Mouse (Mus musculus) NIH3T3 (cell line): ENCODE data around the gene Tcap.

Experiments
- DNase-seq: peaks from one replicate; pipeline ENCODE4 v3.0.0-alpha.2; 2012; ENCODE audit warnings: low read depth

The Tcap gene

DNA sequence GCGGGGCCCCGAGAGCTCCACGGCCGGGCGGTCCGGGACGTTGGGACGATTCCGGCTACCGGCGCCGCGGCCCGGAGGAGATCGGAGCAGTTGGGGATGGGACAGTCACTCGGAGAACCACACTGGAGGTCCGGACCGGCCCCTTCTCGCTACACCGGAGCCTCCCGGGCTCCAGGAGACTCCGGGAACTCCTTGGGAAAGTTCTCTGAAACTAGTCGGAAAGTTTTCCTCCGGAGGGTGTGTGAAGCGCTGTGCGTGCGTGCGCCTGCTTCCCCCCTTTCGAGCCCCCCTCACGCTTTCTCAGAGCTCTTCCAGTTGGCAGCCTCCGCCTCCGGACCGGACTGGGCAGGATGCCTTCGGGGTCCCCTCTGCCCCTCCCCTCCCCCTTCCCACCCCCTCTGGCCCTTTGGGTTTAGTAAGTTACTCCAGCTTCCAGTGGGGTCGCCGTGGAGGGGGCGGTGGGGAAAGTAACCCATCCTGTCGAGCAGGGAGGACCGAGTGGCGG, 29.2 kb downstream of the Tcap start:
- DNase-seq, result peak; percentile 71

DNA sequence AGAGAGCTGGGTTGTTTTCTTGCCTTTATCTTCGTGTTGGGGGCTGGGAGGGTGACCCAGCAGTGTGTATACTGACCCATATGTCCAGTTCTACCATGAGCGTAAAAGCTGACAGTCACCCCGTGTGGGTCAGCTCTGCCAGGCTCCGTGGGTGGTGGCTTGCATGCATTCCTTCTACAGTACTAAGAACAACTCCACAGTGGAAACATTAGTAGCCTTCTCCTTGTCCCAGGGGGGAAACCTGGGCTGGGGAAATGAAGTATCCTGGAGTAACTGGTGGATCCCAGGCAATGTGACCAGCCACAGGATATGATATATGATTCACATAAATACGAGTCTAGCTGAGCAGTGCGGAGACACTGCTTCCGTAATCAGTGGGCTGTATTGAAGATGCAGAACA, 30.1 kb downstream of the Tcap start:
- peak; percentile 72 for DNase-seq

DNA sequence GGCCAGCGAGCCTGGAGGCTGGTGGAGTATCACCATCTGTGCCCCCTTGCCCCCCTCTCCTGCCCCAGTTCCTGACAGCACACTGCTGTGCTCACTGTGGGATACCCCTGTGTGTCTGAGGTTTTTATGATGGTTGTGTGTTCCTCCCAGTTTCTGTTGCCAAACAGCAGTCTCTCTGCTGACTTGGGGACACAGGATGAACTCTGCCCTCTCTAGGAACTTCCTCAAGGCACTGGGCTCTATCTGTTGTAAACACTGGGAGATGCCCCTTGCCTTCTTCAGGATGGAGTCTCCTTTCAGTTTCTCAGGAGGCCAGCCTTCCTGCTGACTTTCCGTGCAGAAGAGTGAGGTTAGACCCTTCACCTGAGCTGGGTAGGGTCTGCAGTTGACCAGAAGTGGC, 30.6 kb downstream of the Tcap start:
- no peak for DNase-seq

DNA sequence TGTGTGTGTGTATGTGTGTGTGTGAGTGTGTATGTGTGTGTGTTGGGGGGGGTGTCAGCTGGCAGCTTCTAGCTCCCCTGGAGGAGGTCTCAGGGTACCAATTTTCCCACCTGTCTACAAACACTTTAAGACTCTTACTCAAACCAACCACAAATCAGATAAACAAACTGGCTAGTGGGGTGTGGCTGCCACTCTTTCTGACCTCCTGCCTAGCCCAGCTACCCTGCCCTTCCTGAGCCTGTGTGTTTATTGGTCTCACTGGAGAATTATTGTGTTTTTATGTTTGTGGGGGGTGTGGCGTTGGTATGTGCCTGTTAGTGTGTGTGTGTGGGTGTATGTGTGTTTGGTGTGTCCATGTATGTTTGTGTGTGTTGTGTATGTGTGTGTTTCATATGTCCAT, 33.5 kb downstream of the Tcap start:
- DNase-seq, result no peak

DNA sequence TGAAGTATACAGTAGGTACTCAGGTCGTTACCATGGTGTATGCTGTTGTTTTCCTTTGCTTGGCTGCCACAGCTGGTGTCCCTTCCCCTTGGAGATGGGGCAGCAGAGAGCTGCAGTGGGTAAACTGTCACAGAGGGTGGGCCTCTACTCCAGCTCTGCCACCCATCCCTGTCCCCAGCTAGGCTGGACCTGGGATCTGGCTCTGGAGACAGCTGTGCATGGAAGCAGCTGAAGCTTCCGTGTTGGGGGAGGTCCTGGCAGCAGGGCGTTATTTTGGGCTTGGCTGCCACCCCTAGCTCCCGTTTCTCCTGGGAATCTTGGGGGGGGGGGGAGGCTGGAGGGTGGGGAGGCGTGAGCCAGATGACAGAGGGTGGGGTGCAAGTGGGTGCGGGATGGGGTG, 34.7 kb downstream of the Tcap start:
- DNase-seq, result no peak

DNA sequence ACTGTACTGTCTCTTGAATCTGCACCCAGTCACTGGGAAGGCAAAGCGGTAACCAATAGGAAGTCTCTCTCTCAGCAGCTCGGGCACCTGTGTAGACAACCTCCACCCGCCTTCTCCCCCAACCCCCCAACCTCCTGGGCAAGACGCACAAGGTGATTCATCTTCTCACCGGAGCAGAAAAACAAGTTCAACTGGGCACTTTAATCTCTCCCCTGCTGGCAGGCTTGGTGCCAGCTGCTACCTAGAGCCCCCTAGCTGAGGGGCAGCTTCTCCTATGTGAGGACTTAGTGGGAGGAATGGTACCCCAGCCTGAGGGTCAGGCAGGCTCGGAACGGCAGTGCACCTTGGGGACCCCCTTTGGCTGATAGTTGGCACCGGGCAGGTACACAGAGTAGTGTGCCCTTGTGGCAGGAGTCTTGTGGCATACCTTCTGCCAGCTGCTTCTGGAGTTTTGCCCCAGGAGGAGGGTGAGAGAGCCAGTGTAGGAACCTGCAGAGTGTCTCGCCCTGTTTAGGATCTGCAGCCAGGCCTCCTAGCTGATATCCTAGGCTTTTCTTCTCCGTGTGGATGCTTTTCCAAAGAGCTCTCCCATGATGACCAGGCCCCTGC, 35.4 kb downstream of the Tcap start:
- no peak for DNase-seq

DNA sequence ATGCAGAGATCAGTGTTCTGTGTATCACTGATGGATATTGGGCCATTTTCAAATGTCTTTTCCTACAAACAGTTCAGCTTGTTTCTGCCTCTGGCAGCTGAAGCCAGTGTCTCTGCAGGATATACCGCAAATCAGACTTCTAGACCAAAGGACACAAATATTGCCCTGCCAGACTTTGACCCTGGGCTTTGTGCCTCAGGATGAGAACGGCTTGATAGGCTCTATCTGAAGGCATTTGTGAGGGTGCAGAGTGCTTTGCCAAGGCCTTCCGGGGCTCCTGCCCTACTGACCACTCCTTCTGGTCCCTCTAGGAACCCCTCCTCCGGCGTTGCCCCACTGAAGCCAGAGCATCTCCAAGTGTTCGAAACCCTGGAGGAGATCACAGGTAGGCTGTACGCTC, 43.0 kb downstream of the Tcap start:
- no peak for DNase-seq

DNA sequence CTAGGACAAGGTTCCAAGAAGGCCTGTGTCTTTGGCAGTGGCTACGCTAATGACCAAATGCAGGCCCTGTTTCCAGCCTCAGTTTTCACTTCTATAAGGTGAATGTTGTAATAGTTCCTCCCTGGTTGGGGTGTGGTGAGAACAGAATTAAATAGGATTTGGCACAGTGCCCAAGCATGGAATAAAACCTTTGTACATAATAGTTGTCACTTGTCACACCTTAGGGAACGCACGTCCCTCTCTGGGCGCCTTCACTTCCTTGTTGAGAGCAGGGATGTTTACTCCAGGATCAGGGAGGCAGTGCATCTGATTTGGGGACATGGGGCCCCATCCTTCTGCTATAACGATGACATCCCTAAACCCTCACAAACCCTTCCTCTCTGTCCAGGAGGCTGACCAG, 44.8 kb downstream of the Tcap start:
- DNase-seq, result no peak

DNA sequence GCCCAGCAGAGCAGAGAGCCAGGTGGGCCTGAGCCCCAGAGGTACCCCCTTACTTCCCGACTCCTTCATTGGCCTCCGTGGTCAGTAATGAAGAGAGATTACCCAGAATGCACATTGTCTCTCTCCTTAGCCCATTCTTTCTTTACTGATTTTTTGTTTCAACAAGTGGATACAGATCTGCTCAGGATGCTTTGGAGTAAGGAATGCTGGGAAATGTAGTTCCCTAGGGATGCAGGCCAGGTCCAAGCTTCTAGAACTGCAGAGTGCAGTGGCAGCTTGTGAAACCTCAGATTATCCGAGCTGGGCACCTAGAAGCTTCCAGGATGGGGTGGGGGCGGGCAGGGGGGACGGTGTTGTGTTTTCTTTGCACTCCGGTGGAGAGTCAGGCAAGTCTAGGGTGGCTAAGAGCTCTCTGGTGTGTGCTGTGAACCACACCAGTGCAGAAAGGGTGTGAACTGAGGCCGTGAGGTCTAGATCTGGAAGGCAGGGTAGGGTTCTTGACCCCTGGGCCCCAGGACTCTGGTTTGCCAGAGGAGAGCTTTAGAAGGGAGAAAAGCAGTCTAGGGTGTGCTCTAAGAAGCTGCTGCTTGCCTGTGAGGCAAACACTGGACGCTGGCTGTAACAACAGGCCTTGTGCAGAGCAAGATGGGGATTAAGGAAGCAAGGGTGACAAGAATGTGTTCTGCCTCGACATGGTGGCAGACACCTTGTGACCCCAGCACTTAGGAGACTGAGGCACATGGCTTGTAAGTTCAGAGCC, 48.3 kb downstream of the Tcap start:
- no peak for DNase-seq
